Mouse (Mus musculus): Measurements from ENCODE around the gene Gjc1. TPM values are rescaled to one million over a fixed set of nuclear protein-coding genes. Genes with fewer than 3 reads are reported as not detected.

The Gjc1 gene
- polyA plus RNA-seq, 1 experiment from 2014 or later, result 27.6 TPM

DNA sequence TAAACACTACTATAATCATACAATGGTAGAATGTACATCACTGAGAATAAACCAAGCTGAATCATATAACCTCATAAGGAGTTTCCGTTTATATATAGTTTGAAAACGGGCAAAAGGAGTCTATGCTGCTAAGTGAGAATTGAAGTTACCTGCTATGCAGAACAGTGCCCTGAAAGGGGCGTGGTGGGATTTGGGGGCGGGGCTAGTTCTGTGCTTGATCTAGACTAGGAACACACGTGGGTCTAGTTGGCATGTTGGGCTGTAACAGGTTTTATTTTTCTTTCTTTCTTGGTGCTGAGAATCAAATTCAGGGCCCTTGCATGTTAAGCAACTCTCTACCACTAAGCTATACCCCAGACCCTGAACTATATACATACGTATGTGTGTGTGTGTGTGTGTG, 1.7 kb upstream of the Gjc1 start:
- Histone ChIP-seq H3K27ac (ENCODE audit: low read depth, low read length) (no peak overlapping the region), H3K4me3 (ENCODE audit: low read length) (no peak overlapping the region), H3K27me3 (replicated peaks; ENCODE audit: control insufficient read depth, insufficient read depth, low read length) (peaks cover 2% of the 10 kb centered on the region; the same call in 1 of the 2 replicates), H3K9me3 (ENCODE audit: control insufficient read depth, low read length) (no peaks in the 10 kb centered on the region), H3K9ac (ENCODE audit: low read depth, low read length) (no peak overlapping the region), H3K4me1 (ENCODE audit: control insufficient read depth, insufficient read depth, low read depth, low read length) (peaks cover 13% of the 10 kb centered on the region), H3K36me3 (ENCODE audit: control insufficient read depth, insufficient read depth, low read length) (no peaks in the 10 kb centered on the region), H3K4me2 (ENCODE audit: low read length) (no peak overlapping the region)
- WGBS, result 58% methylated on average over 6 of the region's 6 CpGs
- ATAC-seq, result no peak

- Histone ChIP-seq H3K4me1 (ENCODE audit: control insufficient read depth, insufficient read depth, low read depth, low read length) (peaks cover 13% of the 10 kb centered on the region), H3K4me3 (ENCODE audit: low read length) (no peak overlapping the region), H3K9me3 (ENCODE audit: control insufficient read depth, low read length) (no peaks in the 10 kb centered on the region), H3K4me2 (ENCODE audit: low read length) (no peak overlapping the region), H3K9ac (ENCODE audit: low read depth, low read length) (no peak overlapping the region), H3K27ac (ENCODE audit: low read depth, low read length) (no peak overlapping the region), H3K36me3 (ENCODE audit: control insufficient read depth, insufficient read depth, low read length) (no peaks in the 10 kb centered on the region), H3K27me3 (replicated peaks; ENCODE audit: control insufficient read depth, insufficient read depth, low read length) (peaks cover 2% of the 10 kb centered on the region; the same call in 1 of the 2 replicates)
- 7% methylated on average over 3 of the region's 3 CpGs for WGBS
- no peak for ATAC-seq
Measured at GRCm38 (mm10) chr11:102820432-102820831, 932 bp upstream of the Gjc1 start.

DNA sequence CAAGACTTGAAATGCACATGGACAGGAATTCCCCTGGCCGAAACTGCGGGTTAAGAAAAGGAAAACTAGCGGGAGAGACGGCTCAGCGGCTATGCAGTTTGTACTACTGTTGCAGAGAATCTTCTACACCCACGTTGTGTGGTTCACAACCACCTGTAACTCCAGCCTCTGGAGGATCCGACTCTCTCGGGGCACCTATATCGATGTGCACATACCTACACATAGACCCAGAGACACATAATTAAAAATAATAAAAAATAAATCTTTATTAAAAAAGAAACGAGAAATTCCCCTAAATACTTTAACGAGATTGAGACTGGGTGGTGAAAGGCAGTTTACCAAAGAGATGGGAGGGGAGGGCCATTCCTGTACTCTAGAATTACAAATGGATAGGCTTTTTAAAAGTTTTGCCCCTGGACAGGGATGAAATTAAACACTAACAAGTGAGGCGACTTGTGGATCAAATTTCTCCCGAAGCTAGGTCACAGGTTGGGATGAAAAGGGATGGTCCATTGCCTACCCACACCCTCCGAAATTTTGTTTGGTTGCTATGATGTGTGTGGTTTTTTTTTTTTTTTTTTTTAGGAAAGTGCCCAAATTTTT, 384 bp upstream of the Gjc1 start:
- peaks cover 2% of the 10 kb centered on the region; the same call in 1 of the 2 replicates for H3K27me3 ChIP-seq (replicated peaks; ENCODE audit: control insufficient read depth, insufficient read depth, low read length)
- H3K9ac ChIP-seq (ENCODE audit: low read depth, low read length), result peak overlapping the region; percentile 81
- WGBS, result 6% methylated on average over 14 of the region's 14 CpGs
- H3K27ac ChIP-seq (ENCODE audit: low read depth, low read length), result peak overlapping the region; percentile 85
- no peaks in the 10 kb centered on the region for H3K36me3 ChIP-seq (ENCODE audit: control insufficient read depth, insufficient read depth, low read length)
- no peaks in the 10 kb centered on the region for H3K9me3 ChIP-seq (ENCODE audit: control insufficient read depth, low read length)
- H3K4me1 ChIP-seq (ENCODE audit: control insufficient read depth, insufficient read depth, low read depth, low read length), result peaks cover 13% of the 10 kb centered on the region
- peak overlapping the region; percentile 66 for H3K4me3 ChIP-seq (ENCODE audit: low read length)
- ATAC-seq, result peak; percentile 32
- H3K4me2 ChIP-seq (ENCODE audit: low read length), result peak overlapping the region; percentile 83

DNA sequence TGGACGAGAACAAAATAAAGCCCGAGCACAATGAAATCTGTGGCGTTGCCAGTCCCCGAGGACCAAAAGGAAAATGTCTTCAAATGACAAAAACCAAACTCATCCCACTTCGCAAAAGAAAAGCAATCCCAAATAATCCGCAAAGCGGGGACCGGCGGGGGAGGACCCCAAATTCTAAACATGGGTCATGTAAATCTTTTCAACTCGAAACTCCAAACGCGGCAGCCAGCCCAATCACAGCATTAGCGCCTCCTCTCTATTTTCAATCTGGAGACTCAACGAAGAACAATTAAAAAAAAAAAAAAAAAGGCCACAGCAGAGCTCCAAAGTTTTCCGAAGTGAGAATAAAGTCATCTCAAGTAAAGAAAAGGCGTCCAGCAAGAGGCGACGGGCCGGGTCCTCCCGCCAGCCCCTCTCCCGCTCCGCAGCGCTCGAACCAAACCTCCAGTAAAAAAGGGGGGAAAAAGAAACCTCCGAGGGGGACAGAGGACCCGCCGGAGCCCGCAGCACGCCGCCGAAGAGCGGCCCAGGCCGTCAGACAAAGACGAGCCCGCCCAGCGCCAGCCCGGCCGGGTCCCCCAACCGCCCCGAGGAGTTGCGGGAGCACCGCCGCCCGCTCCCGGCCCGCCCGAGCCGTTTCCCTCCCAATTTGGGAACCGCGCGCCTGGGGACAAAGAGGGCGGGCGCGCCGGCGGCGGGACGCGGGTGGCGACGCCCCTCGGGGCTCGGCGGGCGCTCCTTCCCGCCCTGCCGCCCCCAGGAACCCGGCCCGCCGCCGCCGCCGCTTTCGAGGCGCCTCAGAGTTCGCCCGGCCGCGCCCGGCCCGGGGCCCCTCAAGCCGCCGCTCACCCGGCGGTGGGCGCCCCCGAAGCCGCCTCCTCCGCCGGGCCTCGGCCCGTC, 1.1 kb downstream of the Gjc1 start:
- WGBS, result under 1% methylated on average over 56 of the region's 92 CpGs
- peak overlapping the region; percentile 66 for H3K4me3 ChIP-seq (ENCODE audit: low read length)
- H3K4me2 ChIP-seq (ENCODE audit: low read length), result peak overlapping the region; percentile 83
- H3K9me3 ChIP-seq (ENCODE audit: control insufficient read depth, low read length), result no peaks in the 10 kb centered on the region
- H3K27ac ChIP-seq (ENCODE audit: low read depth, low read length), result peak overlapping the region; percentile 85
- H3K36me3 ChIP-seq (ENCODE audit: control insufficient read depth, insufficient read depth, low read length), result no peaks in the 10 kb centered on the region
- H3K9ac ChIP-seq (ENCODE audit: low read depth, low read length), result peak overlapping the region; percentile 81
- H3K4me1 ChIP-seq (ENCODE audit: control insufficient read depth, insufficient read depth, low read depth, low read length), result peaks cover 13% of the 10 kb centered on the region
- H3K27me3 ChIP-seq (replicated peaks; ENCODE audit: control insufficient read depth, insufficient read depth, low read length), result peaks cover 2% of the 10 kb centered on the region; the same call in 1 of the 2 replicates
- peak; percentile 40 for ATAC-seq

DNA sequence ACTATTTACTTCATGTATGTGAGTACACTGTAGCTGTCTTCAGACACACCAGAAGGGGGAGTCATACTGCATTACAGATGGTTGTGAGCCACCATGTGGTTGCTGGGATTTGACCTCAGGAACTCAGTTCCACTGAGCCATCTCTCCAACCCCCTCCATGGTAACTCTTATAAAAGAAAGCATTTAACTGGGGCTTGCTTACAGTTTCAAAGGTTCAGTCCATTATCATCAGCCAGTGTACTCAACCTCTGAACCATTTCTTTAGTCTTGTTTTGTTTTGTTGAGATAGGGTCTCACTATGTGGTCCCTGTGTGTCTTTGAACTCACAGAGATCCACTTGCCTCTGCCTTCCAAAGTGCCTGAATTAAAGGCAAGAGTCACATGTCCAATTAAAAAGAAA, 4.6 kb downstream of the Gjc1 start:
- Histone ChIP-seq H3K9ac (ENCODE audit: low read depth, low read length) (no peak overlapping the region), H3K27ac (ENCODE audit: low read depth, low read length) (no peak overlapping the region), H3K27me3 (replicated peaks; ENCODE audit: control insufficient read depth, insufficient read depth, low read length) (no peaks in the 10 kb centered on the region), H3K9me3 (ENCODE audit: control insufficient read depth, low read length) (no peaks in the 10 kb centered on the region), H3K36me3 (ENCODE audit: control insufficient read depth, insufficient read depth, low read length) (no peaks in the 10 kb centered on the region), H3K4me2 (ENCODE audit: low read length) (no peak overlapping the region), H3K4me1 (ENCODE audit: control insufficient read depth, insufficient read depth, low read depth, low read length) (peaks cover 13% of the 10 kb centered on the region), H3K4me3 (ENCODE audit: low read length) (no peak overlapping the region)
- ATAC-seq, result no peak

DNA sequence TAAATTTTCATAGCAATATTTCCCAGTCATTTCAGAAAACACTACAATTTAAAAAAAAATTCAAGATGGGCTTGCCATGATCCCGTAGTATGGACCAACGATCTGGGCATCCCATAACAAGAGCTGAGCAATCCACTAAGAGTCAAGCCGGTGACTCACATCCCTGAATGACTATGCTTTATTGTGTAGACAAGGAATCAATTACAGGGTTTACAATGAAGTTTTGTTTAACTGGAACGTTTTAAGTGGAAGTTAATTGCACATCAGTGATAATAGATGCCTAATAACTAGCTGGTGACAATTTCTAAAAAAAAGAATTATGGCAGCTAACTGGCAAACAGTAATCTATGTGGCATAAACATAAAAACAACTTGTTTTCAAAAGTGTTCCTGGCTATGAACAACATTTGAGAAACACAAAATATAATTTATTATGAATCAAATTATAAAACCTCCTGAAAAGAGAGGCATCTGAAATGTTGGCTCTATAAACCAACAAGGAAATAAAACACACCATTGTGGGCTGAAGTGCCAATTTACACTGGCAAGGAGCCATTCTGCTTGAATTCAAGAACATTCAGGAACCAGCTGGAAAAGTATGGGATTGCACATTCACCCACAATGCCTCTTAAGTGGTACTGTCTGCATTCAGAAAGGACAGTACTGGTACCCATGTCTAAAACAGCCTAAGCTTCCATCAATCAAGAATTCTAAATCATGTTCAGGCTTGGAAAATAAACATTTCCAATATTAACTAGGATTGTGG, 8.6 kb downstream of the Gjc1 start:
- Histone ChIP-seq H3K9ac (ENCODE audit: low read depth, low read length) (no peak overlapping the region), H3K36me3 (ENCODE audit: control insufficient read depth, insufficient read depth, low read length) (no peaks in the 10 kb centered on the region), H3K4me1 (ENCODE audit: control insufficient read depth, insufficient read depth, low read depth, low read length) (no peaks in the 10 kb centered on the region), H3K27ac (ENCODE audit: low read depth, low read length) (no peak overlapping the region), H3K4me3 (ENCODE audit: low read length) (no peak overlapping the region), H3K4me2 (ENCODE audit: low read length) (no peak overlapping the region), H3K27me3 (replicated peaks; ENCODE audit: control insufficient read depth, insufficient read depth, low read length) (no peaks in the 10 kb centered on the region), H3K9me3 (ENCODE audit: control insufficient read depth, low read length) (no peaks in the 10 kb centered on the region)
- 46% methylated on average over 4 of the region's 4 CpGs for WGBS
- no peak for ATAC-seq

- no peaks in the 10 kb centered on the region for H3K9me3 ChIP-seq (ENCODE audit: control insufficient read depth, low read length)
- no peak for ATAC-seq
- no peaks in the 10 kb centered on the region for H3K4me1 ChIP-seq (ENCODE audit: control insufficient read depth, insufficient read depth, low read depth, low read length)
- H3K4me2 ChIP-seq (ENCODE audit: low read length), result no peak overlapping the region
- 77% methylated on average over 5 of the region's 5 CpGs for WGBS
- no peak overlapping the region for H3K27ac ChIP-seq (ENCODE audit: low read depth, low read length)
- no peak overlapping the region for H3K4me3 ChIP-seq (ENCODE audit: low read length)
- H3K9ac ChIP-seq (ENCODE audit: low read depth, low read length), result no peak overlapping the region
- H3K36me3 ChIP-seq (ENCODE audit: control insufficient read depth, insufficient read depth, low read length), result peaks cover 2% of the 10 kb centered on the region; the same call in 1 of the 2 replicates
- no peaks in the 10 kb centered on the region for H3K27me3 ChIP-seq (replicated peaks; ENCODE audit: control insufficient read depth, insufficient read depth, low read length)
Measured at GRCm38 (mm10) chr11:102808246-102808645, 11.3 kb downstream of the Gjc1 start.

DNA sequence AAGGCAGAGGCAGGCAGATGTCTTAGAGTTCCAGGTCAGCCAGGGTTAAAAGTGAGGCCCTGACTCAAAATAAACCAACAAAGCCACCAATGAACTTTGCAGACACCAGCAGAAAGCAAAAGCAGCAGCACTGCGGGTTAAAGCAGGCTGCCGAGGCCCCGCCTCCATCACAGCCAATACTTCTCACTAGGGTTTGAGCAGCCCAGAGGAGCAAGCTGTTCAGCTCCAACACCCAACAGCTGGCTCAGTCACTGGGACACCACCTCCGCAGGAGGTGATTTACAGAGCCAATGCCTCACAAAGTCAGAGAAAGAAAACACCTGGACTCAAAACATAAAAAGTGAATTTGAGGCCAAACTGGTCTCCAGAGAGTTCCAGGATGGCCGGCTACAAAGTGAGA, 16.0 kb downstream of the Gjc1 start:
- H3K27me3 ChIP-seq (replicated peaks; ENCODE audit: control insufficient read depth, insufficient read depth, low read length), result no peaks in the 10 kb centered on the region
- H3K4me3 ChIP-seq (ENCODE audit: low read length), result no peak overlapping the region
- H3K4me2 ChIP-seq (ENCODE audit: low read length), result no peak overlapping the region
- ATAC-seq, result no peak
- H3K4me1 ChIP-seq (ENCODE audit: control insufficient read depth, insufficient read depth, low read depth, low read length), result no peaks in the 10 kb centered on the region
- H3K9ac ChIP-seq (ENCODE audit: low read depth, low read length), result no peak overlapping the region
- peaks cover 2% of the 10 kb centered on the region; the same call in 1 of the 2 replicates for H3K36me3 ChIP-seq (ENCODE audit: control insufficient read depth, insufficient read depth, low read length)
- H3K27ac ChIP-seq (ENCODE audit: low read depth, low read length), result no peak overlapping the region
- no peaks in the 10 kb centered on the region for H3K9me3 ChIP-seq (ENCODE audit: control insufficient read depth, low read length)
- 85% methylated on average over 5 of the region's 5 CpGs for WGBS

DNA sequence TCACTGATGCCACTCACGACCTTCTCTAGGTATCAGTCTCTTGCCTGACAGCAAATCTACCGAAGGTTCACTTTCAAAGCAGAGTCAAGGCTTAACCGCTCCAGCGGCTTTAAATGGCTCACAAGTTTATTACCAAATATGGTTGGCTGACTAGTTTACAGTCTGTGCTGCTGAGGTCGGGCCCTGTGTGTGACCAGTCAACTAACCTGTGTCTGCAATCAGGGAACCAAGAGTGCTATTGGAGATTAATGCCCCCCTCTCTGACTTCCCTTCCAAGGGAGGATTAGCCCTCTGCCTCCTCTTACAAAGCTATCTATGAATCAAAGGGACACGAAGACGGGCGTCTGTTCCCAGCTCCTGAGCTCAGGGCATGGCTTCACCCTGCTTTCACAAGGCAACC, 25.3 kb downstream of the Gjc1 start:
- Histone ChIP-seq H3K27me3 (replicated peaks; ENCODE audit: control insufficient read depth, insufficient read depth, low read length) (no peaks in the 10 kb centered on the region), H3K4me3 (ENCODE audit: low read length) (no peak overlapping the region), H3K9ac (ENCODE audit: low read depth, low read length) (no peak overlapping the region), H3K27ac (ENCODE audit: low read depth, low read length) (no peak overlapping the region), H3K9me3 (ENCODE audit: control insufficient read depth, low read length) (no peaks in the 10 kb centered on the region), H3K4me2 (ENCODE audit: low read length) (no peak overlapping the region), H3K36me3 (ENCODE audit: control insufficient read depth, insufficient read depth, low read length) (no peaks in the 10 kb centered on the region), H3K4me1 (ENCODE audit: control insufficient read depth, insufficient read depth, low read depth, low read length) (no peaks in the 10 kb centered on the region)
- ATAC-seq, result no peak
- WGBS, result 70% methylated on average over 8 of the region's 8 CpGs
